Mouse (Mus musculus): ENCODE results near the gene Spata17.
"Not testable (repeated sequence)": the region's sequence is repeated elsewhere in the genome, so short reads cannot be mapped to it uniquely, and the experiment has no call there.

The Spata17 gene

DNA sequence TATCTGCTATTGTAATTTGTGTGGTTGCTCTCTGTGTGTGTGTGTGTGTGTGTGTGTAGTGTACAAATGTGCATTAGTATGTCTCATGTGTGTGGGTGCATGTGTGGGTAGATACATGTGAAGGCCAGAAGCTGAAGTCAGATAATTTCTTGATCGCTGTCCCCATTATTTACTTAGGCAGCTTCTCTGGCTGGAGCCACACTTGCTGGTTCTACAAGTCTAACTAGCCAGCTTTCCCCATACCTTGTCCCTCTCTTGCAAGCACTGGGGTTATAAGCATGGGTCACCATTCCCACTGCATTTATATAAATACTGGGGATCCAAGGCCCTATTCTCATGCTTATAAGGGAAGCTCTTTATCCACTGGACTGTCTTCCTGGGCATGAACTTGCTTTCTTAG, 39.3 kb downstream of the Spata17 start:
- DNase-seq (ENCODE audit: low read depth, low spot score), result no peak

DNA sequence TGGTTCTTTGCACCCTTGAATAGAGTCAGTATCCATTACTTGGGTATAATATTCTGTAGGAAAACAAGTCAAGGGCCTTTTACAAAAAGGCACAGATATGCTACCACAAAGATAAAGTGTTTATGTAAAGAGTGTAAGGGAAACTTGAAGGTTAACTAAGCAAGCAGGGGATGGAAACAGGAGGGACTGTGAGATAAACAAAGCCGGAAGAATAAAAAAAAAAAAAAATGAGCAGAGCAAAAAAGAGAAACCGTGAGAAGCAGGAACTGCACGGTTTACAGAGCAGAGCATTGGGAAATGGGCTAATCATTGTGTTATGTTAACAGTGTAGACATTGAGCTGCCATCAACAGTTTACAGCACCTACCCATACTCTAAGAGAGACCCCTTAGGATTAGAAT, 44.9 kb downstream of the Spata17 start:
- DNase-seq (ENCODE audit: low read depth, low spot score), result no peak

DNA sequence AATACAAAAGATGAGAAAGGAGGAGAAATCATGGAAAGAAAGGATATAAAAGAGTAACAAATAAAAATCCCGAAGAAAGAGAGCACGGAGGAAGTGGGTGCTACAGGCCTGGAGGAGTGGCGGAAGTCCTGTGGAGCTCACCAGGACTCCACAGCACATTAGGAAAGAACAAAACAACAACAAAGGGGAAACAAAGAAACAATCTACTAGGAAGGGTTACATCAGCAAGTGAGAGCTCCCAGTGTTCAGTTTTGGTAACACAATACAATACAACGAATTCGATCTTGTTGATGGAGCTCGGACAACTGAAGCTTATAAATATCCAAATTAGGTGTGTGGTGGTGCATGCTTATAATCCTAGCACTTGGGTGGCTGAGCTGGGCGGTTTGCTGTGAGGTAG, 45.6 kb downstream of the Spata17 start:
- no peak for DNase-seq (ENCODE audit: low read depth, low spot score)

DNA sequence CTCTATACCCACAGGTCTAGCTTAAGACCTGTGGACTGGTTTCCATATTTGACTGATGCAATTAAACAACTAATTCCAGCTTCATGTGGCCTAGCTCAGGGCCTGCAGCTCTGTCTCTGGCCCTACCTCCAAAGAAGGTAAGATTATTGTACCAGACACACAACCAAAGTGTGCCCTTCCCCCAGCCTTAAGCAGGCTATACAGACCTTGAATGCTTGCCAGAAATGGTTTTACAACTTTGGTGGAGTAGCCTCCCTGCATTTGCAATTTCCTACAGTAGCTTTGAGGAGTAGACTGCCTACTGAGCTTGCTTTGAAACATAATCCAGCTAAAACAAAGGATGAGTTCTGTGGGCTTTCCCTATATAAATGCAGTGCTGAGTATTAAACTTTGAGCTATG, 51.7 kb downstream of the Spata17 start:
- DNase-seq (ENCODE audit: low read depth, low spot score), result no peak

DNA sequence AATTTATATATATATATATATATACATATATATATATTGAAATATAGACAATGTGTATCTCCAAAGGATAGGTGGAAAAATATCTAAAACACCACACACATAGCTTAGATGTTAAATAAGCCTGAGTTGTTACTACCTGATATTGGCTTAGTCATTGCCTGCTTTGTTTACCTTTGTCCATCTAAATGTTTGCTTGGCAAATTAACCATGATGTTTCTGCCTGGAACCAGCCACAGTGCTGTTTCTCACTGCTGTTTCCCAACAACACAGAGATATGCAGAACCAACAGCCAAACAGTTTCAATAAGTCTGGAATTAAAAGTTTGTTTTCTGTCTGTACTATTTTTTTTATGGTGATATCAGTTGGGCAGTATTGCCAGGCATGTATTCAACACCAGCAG, 59.6 kb downstream of the Spata17 start:
- DNase-seq (ENCODE audit: low read depth, low spot score), result no peak

DNA sequence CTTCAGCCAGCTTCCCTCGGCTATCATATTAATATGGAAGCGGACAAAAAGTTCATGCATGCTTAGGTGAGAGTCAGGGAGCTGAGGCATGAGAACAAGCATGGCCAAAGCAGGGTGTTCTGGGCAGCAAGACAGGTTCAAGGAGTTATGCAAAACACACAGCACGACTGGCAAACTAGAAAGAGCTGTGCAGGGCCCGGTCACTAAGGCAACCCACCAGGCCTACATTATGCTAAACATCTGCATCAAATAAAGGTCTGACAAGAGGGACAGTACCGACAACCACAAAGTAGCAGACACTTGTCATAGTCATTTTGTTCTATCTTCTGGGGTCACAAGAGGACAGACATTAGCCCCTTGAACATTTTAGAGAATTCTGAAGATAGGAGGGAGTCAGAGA, 61.6 kb downstream of the Spata17 start:
- DNase-seq (ENCODE audit: low read depth, low spot score), result no peak

DNA sequence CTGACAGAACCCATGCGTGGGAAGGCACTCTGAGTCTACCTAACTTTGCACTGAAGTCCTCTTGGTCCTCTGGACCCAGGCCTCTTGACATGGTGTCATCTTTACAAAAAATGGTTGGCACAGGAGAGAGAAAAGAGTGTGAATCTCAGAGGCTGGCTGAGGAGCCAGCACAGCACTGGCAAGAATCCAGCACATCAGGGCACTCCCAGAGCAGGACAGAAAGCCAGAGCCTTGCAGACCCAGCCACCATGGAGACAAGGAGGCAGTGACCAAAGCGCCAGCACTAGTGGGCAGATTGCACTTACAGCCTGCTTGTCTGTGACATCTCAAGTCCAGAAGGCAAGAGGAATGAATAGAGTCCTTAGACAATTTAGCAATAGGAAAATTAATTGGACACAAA, 62.7 kb downstream of the Spata17 start:
- DNase-seq (ENCODE audit: low read depth, low spot score), result no peak

DNA sequence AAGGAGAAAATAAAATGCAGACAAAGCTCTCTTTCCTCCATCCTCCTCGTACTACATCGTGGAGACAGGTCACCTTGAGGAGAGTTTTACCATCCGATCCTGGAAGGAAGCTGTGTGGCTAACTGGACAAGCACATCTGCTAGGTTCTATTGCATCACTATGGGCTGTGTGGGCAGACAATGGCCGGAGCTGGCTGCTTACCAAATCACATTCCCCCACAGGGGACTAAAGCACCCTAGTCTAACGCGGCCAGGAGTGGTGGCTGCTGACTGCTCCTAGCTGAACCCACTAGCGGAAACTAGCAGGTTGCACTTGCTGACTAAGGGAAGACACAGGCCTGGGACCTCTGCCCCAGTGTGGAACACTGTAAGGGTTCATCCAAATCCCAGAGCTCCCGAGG, 72.3 kb downstream of the Spata17 start:
- DNase-seq (ENCODE audit: low read depth, low spot score), result no peak

DNA sequence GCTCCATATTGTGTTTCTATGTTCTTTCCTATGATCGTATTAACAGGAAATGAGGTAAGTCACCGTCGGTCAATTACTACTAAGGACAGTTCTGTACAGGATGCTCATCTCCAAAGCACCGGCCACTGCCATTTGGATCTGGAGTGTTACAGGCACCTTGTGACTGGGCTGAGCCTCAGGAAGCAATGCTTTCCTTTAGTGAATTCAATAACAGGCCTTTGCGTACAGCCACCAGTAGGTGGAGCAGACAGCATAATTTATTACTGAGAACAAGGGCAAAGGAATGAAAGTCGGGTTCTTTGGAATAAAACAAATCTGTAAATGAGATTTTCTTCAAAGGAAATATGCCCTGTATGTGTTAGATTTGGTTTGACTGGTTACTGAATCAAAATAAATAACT, 77.8 kb downstream of the Spata17 start:
- DNase-seq (ENCODE audit: low read depth, low spot score), result peak; percentile 39

DNA sequence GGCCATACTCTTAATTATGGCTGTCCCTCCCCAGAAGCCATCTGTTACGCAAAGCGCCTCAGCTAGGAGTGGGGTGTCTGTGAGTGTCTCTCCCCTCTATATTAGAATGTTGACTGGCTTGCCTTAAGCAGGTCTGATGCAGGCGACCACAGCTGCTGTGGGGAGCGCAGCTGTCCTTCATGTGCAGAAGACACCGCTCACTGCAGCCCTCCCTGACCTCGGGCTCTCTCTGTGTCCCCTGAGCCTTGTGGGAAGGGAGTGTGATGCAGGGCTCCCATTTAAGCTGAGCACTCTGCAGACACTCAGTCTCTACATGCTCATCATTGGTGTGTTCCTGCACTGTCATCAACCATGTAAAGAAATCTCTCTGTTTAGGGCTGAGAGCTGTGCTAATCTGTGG, 79.4 kb downstream of the Spata17 start:
- no peak for DNase-seq (ENCODE audit: low read depth, low spot score)

DNA sequence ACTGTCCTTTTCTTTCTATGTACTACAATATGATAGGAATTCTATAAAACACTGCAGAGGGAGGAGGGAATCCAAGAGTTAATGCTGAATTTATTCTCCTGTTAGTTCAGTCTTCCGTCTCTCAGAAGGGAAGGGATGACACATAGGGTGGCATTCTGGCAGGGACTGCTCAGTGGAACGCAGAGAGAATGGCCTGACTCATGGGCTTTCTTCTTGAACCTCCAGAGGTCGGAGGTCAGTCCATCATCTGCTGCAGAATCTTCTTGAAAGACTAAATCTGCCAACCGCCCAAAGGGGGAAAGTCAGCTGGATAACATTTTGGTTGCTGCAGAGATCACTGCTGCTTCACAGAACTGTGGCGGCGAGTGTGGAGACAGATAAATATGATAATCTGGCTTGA, 81.4 kb downstream of the Spata17 start:
- no peak for DNase-seq (ENCODE audit: low read depth, low spot score)

DNA sequence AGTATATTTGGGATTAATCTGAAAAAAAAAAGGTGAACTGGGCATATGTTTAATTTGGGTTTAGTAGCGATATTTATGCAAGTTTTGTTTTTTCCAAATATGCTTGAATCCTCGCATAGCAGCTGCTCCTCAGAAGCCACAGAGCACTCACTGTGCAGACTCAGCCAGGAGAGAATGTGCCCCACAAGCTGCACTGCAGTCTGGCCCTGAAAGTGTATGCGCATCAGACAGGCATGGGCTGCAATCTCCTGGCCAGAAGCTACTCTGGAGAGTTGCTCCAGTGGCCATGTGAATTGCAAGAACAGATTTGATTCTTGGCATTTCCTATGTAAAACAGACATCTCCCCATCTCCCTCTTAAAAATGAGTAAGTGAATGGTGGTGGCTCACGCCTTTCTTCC, 82.9 kb downstream of the Spata17 start:
- peak; percentile 6 for DNase-seq (ENCODE audit: low read depth, low spot score)

DNA sequence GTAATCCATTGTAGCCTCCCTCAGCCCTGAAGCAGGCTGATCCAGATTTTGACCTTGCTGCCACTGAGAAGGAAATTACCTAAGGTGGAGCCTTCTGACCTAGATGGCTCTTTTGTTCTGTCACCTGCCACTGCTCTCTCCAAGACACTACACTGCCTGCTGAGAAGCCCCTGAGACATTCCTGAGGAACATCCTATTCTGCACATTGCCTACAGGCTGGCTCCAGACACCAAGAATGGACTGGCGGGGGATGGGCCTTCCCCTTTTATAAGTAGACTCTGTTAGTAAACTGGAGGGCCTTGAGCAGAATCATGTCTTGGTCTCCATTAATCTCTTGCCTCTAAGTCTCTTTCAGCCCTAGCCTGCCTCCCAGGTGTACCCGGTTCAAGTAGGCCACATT, 87.7 kb downstream of the Spata17 start:
- DNase-seq (ENCODE audit: low read depth, low spot score), result not testable (repeated sequence)

DNA sequence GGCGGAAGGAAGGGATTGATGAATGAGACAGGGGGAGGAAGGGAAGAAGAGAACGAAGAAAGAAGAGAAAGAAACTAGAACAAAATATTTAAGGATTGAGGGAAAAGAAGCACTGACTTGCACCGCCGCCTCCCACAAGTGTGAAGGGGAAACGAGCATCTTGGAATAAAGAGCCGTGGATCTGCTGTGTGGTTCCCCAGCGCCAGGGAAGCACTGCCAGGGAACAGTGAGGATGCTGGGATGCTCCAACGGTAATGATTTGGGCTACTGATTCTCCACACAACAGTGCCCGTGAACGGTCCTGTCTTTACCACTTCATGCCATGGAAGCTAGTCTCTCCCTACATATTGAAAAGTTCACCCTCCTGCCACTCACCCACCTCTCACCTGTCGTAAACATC, 89.5 kb downstream of the Spata17 start:
- peak; percentile 28 for DNase-seq (ENCODE audit: low read depth, low spot score)

DNA sequence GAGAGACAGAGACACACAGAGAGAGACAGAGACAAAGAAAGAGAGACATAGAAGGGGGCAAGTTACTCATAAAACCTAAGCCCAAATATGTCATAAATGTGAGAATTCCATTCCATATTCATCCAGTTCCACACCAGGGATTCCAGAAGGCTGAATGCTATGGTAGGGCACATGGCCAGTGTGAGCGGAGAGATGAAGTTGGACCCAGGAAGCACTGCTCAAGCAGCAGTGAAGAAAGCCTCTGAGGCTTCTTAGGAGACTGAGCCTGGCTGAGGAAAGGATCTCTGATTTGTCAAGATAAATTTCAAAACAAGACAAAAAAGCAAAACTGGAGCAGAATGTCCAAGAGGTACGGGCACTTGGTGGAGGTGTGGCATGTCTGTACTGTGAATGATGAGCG, 90.3 kb downstream of the Spata17 start:
- no peak for DNase-seq (ENCODE audit: low read depth, low spot score)

DNA sequence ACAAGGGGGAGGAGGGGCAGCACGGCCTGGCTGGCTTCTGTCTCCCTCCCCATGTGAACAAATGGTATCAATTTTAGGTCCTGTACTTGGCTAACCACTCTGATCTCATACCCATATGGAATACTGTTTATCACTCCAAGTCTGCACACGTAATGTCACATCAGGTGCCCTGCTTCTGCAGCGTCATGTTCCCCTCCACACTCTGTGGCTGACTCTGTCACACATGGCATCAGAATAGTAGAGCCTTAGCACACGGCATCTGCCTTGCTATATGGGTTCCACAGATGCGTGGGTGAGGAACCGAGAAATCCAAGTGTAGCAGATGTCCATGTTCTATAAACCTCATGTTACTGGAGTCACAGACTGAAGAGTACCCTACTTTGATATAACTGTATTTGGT, 96.0 kb downstream of the Spata17 start:
- peak; percentile 92 for DNase-seq (ENCODE audit: low read depth, low spot score)

DNA sequence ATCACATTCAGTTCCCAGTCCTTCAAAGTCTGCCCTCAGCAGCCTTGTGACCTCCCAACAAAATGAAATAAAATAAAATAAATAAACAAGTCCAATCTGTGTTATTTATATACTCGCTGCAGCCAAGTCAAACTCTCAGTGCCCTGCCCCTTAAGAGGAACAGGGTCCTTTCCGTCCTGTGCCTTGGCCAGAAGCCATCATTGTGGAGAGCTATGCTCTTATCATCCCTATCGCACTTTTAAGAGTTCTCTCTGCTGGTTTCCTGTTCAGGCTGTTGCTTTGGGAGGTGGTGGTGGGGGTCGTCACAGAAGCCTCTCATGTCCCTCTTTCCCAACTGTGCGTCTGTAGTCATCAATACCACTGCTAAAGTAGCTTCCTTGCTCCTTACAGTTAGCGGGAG, 97.2 kb downstream of the Spata17 start:
- no peak for DNase-seq (ENCODE audit: low read depth, low spot score)

DNA sequence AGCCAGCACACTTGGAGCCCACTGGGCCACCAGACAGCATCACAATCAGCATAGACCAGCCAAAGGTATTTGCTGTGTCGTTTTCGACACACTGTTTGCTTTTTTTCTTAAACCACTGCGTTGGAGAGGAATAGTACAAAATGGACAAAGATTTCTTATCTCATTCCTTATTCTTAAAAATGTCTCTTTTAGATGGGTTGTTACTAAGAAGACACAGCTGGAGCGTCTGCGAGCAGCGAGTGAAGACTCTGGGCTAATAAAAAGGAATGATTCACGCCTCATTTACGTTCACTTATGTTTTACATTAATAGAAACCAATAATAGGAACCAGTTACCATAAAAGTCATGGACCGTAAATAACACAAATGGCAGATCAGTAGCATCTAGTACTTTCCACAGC, 101.5 kb downstream of the Spata17 start:
- no peak for DNase-seq (ENCODE audit: low read depth, low spot score)

DNA sequence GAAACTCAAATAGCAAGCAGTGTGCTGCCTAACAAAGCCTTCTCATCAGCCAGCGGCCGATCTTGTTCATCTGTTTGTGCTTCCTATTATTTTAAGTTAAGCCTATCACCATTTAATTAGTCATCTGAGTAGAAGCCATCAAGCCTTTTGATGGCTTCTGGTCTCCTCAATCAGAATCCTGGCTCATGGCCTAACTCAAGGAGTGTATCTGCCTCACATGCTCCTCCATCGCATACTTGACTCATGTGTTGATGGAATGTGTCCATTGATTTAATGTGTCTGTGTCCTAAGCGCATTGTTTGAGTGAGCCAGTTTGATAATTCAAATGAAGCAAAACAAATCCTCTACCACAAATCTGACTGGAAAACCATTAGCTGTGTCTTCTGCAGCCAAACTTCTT, 113.1 kb downstream of the Spata17 start:
- no peak for DNase-seq (ENCODE audit: low read depth, low spot score)

DNA sequence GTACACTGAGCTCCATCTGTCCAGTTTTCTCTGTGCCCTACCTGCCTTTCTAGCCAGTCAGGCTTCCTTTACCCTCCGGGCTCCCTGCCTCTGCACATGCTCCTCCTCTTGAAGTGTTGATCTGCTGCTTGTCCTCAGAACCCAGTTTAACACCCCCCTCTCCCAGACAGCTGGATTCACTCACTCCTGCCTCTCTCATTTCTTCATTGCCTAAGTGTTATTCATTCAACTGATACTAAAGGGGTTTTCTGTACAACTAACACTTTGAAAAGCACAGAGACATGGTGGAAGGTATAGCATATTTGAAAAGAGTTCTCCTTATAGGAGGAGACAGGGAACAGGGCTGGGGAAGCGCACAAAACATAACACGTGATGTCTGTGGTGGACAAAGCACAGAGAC, 114.1 kb downstream of the Spata17 start:
- no peak for DNase-seq (ENCODE audit: low read depth, low spot score)

DNA sequence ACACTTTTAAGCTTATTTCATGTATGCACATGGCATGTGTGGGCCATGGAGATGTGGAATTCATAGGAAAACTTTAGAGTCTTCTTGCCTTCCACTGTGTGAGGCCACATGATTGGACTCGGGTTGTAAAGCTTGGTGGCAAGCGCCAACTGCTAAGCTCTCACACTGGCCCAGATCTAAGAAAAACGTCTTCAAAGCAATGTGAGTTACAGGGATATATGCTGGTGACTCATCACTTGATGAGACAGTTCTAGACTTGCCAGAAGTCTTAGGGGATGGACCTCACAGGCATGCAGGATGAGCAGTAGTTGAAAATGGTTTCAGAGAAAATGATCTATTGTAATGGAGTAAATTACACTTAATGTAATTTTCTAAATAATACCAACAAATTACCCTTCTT, 114.6 kb downstream of the Spata17 start:
- peak; percentile 15 for DNase-seq (ENCODE audit: low read depth, low spot score)

DNA sequence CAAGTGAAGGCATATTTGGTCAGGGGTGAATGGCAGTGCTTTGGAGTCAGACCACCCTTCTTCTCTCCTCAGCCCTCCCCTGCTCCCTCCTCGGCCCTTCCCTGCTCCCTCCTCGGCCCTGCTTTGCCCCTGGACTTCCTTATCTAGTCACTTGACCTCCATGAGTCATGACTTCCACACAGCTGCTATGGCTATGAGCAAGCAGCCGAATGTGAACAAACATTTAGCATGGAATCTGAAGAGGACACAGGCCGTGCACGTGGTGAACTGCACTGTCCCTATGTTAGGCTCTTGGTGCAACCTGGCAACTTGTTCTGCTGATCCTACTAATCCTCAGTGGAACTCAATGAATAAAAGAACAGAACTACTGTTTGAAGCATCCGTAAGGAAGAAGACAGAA, 117.0 kb downstream of the Spata17 start:
- no peak for DNase-seq (ENCODE audit: low read depth, low spot score)

DNA sequence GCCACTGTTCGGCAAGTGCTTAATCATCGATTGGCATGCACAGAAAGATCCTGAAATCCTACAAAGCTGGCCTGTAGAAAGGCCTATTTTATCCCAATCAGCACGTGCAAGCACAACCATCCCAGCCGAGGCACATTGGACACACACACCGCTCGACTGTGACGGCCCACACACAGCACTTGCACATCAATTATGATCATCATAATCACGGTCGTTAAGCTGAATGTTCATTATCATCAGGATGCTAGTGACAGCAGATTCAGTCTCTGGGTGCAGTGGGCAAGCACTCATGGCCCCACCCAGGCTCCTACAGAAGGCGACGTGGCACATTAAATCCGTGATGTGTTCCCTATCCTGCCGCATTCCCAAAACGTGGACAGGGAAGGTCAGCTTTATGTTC, 122.7 kb downstream of the Spata17 start:
- DNase-seq (ENCODE audit: low read depth, low spot score), result no peak

DNA sequence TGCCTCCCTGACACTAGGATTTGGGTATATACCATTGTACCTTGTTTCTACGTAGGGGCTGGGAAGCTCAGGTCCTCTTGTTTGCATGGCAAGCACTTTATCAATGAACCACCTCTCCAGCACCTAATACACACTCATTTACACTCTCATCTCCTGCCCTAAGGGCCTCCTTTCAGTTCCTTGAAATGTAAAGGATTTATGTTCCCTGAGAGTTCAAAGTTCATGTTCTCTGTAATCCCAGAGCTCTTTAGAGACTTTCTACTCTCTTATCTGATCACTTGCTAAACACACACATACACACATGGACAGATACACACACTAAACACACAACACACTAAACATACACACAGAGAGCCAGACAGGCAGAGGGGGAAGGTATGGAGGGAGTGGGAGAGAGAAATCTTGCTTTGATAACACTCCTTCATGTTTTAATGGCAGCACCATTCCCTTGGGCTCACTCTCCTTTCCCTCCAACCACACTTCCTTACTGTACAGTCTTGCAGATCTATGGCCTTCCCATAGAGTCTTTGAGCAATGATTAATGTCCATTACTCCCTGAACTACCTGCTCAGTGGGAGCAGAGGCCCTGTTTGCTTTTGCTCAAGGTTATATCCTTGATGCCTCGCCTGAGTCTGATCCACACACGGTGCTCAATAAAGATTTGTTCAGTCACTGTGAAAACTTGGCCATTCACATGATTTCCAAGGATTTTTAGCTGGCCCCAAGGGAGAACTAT, 126.4 kb downstream of the Spata17 start:
- no peak for DNase-seq (ENCODE audit: low read depth, low spot score)
